ENCODE assay signal across 8 mouse cellular contexts in the genomic region with DNA sequence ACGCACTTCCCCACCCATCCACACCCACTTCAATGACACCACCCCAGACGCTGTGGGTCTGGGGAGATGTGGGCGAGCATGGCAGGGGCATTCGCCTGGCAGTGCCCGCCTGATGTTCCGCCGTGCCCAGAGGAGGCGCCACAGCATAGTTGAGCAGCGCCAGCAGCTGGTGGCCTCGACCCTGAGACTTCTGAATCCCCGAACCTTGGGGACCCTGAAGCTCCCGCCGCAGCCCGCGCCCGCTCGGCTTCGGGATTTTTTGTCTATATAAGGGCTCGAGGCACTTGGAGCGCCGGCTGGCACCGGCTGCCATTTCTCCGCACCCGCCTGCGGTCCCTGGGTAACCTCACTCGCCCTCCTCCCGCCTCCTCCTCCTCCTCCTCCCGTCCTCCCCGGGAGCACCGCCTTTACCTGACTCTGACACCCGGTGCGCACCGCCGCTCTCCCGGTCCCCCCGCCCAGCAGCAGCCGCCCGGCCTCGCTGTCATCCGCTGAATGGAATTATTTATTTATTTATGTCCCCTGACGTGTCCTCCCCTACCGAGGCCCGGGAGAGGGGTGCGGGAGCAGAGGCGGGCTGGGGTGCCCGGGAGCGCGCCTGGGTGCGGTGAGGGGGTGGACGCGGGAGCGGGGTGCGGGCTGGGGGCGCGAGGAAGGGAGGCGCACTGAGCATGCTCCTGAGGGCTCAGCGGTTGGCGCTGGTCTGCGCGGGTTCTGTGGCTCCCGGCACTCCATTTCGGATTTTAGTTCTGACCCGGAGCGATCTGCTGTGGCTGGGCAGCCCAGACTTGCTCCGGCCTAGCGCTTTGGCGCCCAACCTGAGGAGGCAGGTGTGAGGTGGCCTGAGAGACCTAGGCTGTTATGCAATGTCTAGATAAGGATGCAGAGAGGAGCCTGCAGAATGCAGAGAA. TPM values are rescaled to one million over a fixed set of nuclear protein-coding genes. Genes with fewer than 3 reads are reported as not detected.
DNase-seq lines count a peak whose midpoint lies in the region; ATAC-seq and TF ChIP-seq lines count a peak whose summit lies in the region.

Slc16a7 (minus strand) TSS at position 590 of the 911 bp plus-strand sequence.

- TF ChIP-seq CTCF in cortical plate, adult 2 months (IDR thresholded peaks at IDR 0.05; ENCODE audit: extremely low read depth, insufficient read depth, low read length): no peak

- H3K27me3 ChIP-seq in midbrain, embryonic 10.5 days (ENCODE audit: low read depth, poor library complexity, severe bottlenecking): peaks cover 23% of the 10 kb centered on the region

- H3K9me3 ChIP-seq in midbrain, embryonic 10.5 days (replicated peaks): no peaks in the 10 kb centered on the region

- no peak for DNase-seq in gonadal fat pad, adult 2 months (ENCODE audit: low read depth)
- peak; percentile 76 for DNase-seq in kidney, adult 11 months
- DNase-seq in left cerebral cortex, postnatal 4 days: peak; percentile 82
- DNase-seq in midbrain, embryonic 10.5 days (ENCODE audit: low spot score): peak; percentile 84
- DNase-seq in right cerebral cortex, postnatal 4 days: peak; percentile 83
- peak; percentile 71 for DNase-seq in urinary bladder, postnatal 4 days (ENCODE audit: low spot score in 2 of 2)

- peak within 1 kb of the TSS; percentile 48 for H3K4me3 ChIP-seq in cortical plate, adult 2 months (ENCODE audit: insufficient read depth, low read length)
- H3K4me3 ChIP-seq in midbrain, embryonic 10.5 days: peak within 1 kb of the TSS; percentile 76

- H3K4me1 ChIP-seq in cortical plate, adult 2 months (ENCODE audit: control insufficient read depth, insufficient read depth, low read length): peaks cover 2% of the 10 kb centered on the region
- peaks cover 12% of the 10 kb centered on the region for H3K4me1 ChIP-seq in midbrain, embryonic 10.5 days

- H3K36me3 ChIP-seq in midbrain, embryonic 10.5 days: no peaks in the 10 kb centered on the region

- TF ChIP-seq POLR2A in cortical plate, adult 2 months (IDR thresholded peaks at IDR 0.05; ENCODE audit: extremely low read depth, insufficient read depth, low read length): peak; percentile 59; the same call in 1 of the 2 replicates

- WGBS in midbrain, embryonic 10.5 days: under 1% methylated on average over 67 of the region's 67 CpGs

- intact Hi-C loops in left cerebral cortex, postnatal 4 days (cut with DNase I): no loop called here

- peak; percentile 43 for ATAC-seq in activated CD4-positive, CD25-positive, alpha-beta regulatory T cell, adult 4 months

- H3K27ac ChIP-seq in cortical plate, adult 2 months (ENCODE audit: insufficient read depth, low read length): peak within 1 kb of the TSS; percentile 66
- peak within 1 kb of the TSS; percentile 87 for H3K27ac ChIP-seq in midbrain, embryonic 10.5 days (replicated peaks)

RNA-seq across cellular contexts. Expression of gene Slc16a7, which starts in this region (rescaled TPM):
- polyA plus RNA-seq in activated CD4-positive, CD25-positive, alpha-beta regulatory T cell, adult 4 months (2017; shearing (Covaris generic)): under 1 TPM in 1 of 2 experiments, not detected in 1; 0.06 TPM
- 18.4 and 20.1 TPM in 2 replicates for polyA plus RNA-seq in cortical plate, adult 2 months (2012; rRNA removed)
- 10.7 and 12.1 TPM in 2 replicates for polyA plus RNA-seq in gonadal fat pad, adult 2 months (2012; rRNA removed)
- 100 to 1,000 TPM; 105 to 128 TPM for total RNA-seq in left cerebral cortex, postnatal 4 days (2021)
- 3.0 TPM in 2 replicates for polyA plus RNA-seq in midbrain, embryonic 10.5 days (2016; fragmentation: Nextera tagmentation; extraction: Ambion mirVana)

Comparison
In these comparisons a context has a peak if more than half of its experiments do, and no peak if none do; other contexts are left out.
1. Peak in ATAC-seq in activated CD4-positive, CD25-positive, alpha-beta regulatory T cell, adult 4 months; RNA of the gene not detected or under 1 TPM.